Mouse (Mus musculus) liver, embryonic 16.5 days (tissue): ENCODE data around the gene Kcnn1. TPM values are rescaled to one million over a fixed set of nuclear protein-coding genes. Genes with fewer than 3 reads are reported as not detected.
A peak's percentile ranks its signal among the peaks of the same experiment; 100 is the strongest.

Experiments used
- ATAC-seq: fragments of 200-750 bp; cut with Nextera tagmentation; 2 replicates; pipeline ENCODE4 v1.8.0; 2017; ENCODE audit warnings: low read depth, mild to moderate bottlenecking, moderate number of reproducible peaks, moderate library complexity
- H3K27ac ChIP-seq: fragments of 300-500 bp; sonication (generic); 2 replicates; pipeline ENCODE4 v1.5.1; 2014; ENCODE audit warnings: mild to moderate bottlenecking, low read length
- H3K27me3 ChIP-seq: fragments of 300-500 bp; sonication (generic); 2 replicates; pipeline ENCODE4 v1.6.1; 2014; ENCODE audit warnings: low read depth, low read length, mixed read lengths; ENCODE audit not compliant: control insufficient read depth, insufficient read depth
- H3K36me3 ChIP-seq: fragments of 300-500 bp; sonication (generic); 2 replicates; pipeline ENCODE4 v1.6.1; 2014; ENCODE audit warnings: mild to moderate bottlenecking; ENCODE audit not compliant: control insufficient read depth, insufficient read depth
- H3K4me1 ChIP-seq: fragments of 300-500 bp; sonication (generic); 2 replicates; pipeline ENCODE4 v1.6.1; 2014; ENCODE audit warnings: low read depth, low read length, mixed read lengths; ENCODE audit not compliant: control insufficient read depth
- H3K4me2 ChIP-seq: fragments of 300-500 bp; sonication (generic); 2 replicates; pipeline ENCODE4 v1.6.1; 2014; ENCODE audit warnings: low read depth, low read length, mixed read lengths
- H3K4me3 ChIP-seq: fragments of 300-500 bp; sonication (generic); 2 replicates; pipeline ENCODE4 v1.5.1; 2014; ENCODE audit warnings: low read depth, mild to moderate bottlenecking, low read length
- H3K9ac ChIP-seq: fragments of 300-500 bp; sonication (generic); 2 replicates; pipeline ENCODE4 v1.6.1; 2014; ENCODE audit warnings: low read depth, low read length
- H3K9me3 ChIP-seq: fragments of 300-500 bp; sonication (generic); replicated peaks from 2 replicates; pipeline ENCODE4 v1.6.1; 2016; ENCODE audit warnings: low read length; ENCODE audit not compliant: control insufficient read depth
- WGBS: fragments of 180-500 bp; shearing (Covaris S2); extraction: QIAGEN DNeasy Blood & Tissue Kit; methylation state at CpG from one replicate; pipeline ENCODE4 v1.1.7; 2014; ENCODE audit not compliant: insufficient replicate concordance; 5-methylcytosine and 5-hydroxymethylcytosine counted together
- polyA plus RNA-seq: library from polyadenylated mRNA; unstranded; fragments of >200 nt; fragmentation: Nextera tagmentation; extraction: Ambion mirVana; gene quantifications from 2 replicates; pipeline ENCODE4 v1.2.1, GENCODE M21; 2015

Kcnn1 gene
- polyA plus RNA-seq, 1 experiment from 2014 or later: 0.46 TPM

GRCm38 (mm10) chr8:70821399-70821962 is 41.6 kb downstream of the Kcnn1 start:
- 0 out of 2 replicates have a peak overlapping the region, but pooled peaks have one; percentile 3 for H3K9ac ChIP-seq
- H3K4me3 ChIP-seq: no peak overlapping the region
- H3K36me3 ChIP-seq: no peaks in the 10 kb centered on the region
- H3K4me1 ChIP-seq: peaks cover 24% of the 10 kb centered on the region
- ATAC-seq: peak; percentile 40
- H3K27ac ChIP-seq: no peak overlapping the region
- H3K4me2 ChIP-seq: no peak overlapping the region
- H3K9me3 ChIP-seq: no peaks in the 10 kb centered on the region
- peaks cover 8% of the 10 kb centered on the region for H3K27me3 ChIP-seq
- WGBS: 13% methylated on average over 30 of the region's 30 CpGs

GRCm38 (mm10) chr8:70820101-70820935 is 42.7 kb downstream of the Kcnn1 start:
- H3K4me2 ChIP-seq: peak overlapping the region; percentile 31
- peak; percentile 46 for ATAC-seq
- H3K9me3 ChIP-seq: no peaks in the 10 kb centered on the region
- no peaks in the 10 kb centered on the region for H3K36me3 ChIP-seq
- no peak overlapping the region; the same call in 1 of the 2 replicates for H3K4me3 ChIP-seq
- peaks cover 9% of the 10 kb centered on the region for H3K27me3 ChIP-seq
- H3K27ac ChIP-seq: no peak overlapping the region
- WGBS: 15% methylated on average over 31 of the region's 31 CpGs
- H3K9ac ChIP-seq: no peak overlapping the region; the same call in 1 of the 2 replicates
- H3K4me1 ChIP-seq: peaks cover 26% of the 10 kb centered on the region

- Histone ChIP-seq H3K27me3 (peaks cover 9% of the 10 kb centered on the region), H3K9ac (no peak overlapping the region)
- ATAC-seq: peak; percentile 79
Measured at GRCm38 (mm10) chr8:70816679-70817078, 46.4 kb downstream of the Kcnn1 start.

GRCm38 (mm10) chr8:70812885-70813284 is 50.2 kb downstream of the Kcnn1 start:
- Histone ChIP-seq H3K27ac (no peak overlapping the region), H3K9me3 (no peaks in the 10 kb centered on the region), H3K9ac (no peak overlapping the region), H3K4me3 (no peak overlapping the region), H3K36me3 (no peaks in the 10 kb centered on the region), H3K27me3 (peaks cover 13% of the 10 kb centered on the region), H3K4me1 (peaks cover 16% of the 10 kb centered on the region), H3K4me2 (no peak overlapping the region)
- WGBS: 52% methylated on average over 4 of the region's 4 CpGs
- no peak for ATAC-seq

More at GRCm38 (mm10) chr8:70816679-70817078, 46.4 kb downstream of the Kcnn1 start:
- WGBS: 6% methylated on average over 30 of the region's 30 CpGs
- Histone ChIP-seq H3K27ac (no peak overlapping the region), H3K9me3 (no peaks in the 10 kb centered on the region), H3K4me1 (peaks cover 22% of the 10 kb centered on the region), H3K4me2 (peak overlapping the region; percentile 41), H3K4me3 (peak overlapping the region; percentile 20; the same call in 1 of the 2 replicates), H3K36me3 (no peaks in the 10 kb centered on the region)

DNA sequence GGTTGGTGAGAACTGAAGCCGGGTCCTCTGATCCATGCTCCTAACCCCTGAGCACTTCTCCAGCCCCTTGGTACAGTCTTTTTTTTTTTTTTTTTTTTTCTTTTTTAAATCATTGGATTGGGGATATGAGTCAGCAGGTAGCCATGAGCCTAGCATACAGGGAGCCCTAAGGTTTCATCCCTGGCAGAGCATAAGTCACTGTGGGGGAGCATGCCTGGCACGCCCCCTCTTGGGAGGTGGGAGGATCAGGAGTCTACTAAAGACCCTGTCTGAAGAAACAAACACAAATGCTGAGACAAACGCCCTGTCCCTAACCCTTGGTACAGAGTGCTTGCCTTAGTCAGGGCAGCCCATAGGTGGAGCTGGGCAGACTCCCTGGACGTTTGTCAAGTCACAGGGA is 51.0 kb downstream of the Kcnn1 start:
- Histone ChIP-seq H3K9me3 (no peaks in the 10 kb centered on the region), H3K27me3 (peaks cover 10% of the 10 kb centered on the region), H3K27ac (no peak overlapping the region), H3K36me3 (no peaks in the 10 kb centered on the region), H3K4me1 (peaks cover 19% of the 10 kb centered on the region), H3K4me3 (no peak overlapping the region), H3K9ac (no peak overlapping the region), H3K4me2 (no peak overlapping the region)
- 52% methylated on average over 4 of the region's 4 CpGs for WGBS
- no peak for ATAC-seq

GRCm38 (mm10) chr8:70810962-70811680 is 51.9 kb downstream of the Kcnn1 start:
- Histone ChIP-seq H3K27ac (no peak overlapping the region), H3K4me1 (peaks cover 18% of the 10 kb centered on the region), H3K36me3 (no peaks in the 10 kb centered on the region), H3K27me3 (peaks cover 4% of the 10 kb centered on the region; the same call in 1 of the 2 replicates), H3K4me3 (no peak overlapping the region), H3K4me2 (no peak overlapping the region), H3K9me3 (no peaks in the 10 kb centered on the region), H3K9ac (no peak overlapping the region)
- WGBS: 42% methylated on average over 20 of the region's 20 CpGs
- no peak for ATAC-seq

DNA sequence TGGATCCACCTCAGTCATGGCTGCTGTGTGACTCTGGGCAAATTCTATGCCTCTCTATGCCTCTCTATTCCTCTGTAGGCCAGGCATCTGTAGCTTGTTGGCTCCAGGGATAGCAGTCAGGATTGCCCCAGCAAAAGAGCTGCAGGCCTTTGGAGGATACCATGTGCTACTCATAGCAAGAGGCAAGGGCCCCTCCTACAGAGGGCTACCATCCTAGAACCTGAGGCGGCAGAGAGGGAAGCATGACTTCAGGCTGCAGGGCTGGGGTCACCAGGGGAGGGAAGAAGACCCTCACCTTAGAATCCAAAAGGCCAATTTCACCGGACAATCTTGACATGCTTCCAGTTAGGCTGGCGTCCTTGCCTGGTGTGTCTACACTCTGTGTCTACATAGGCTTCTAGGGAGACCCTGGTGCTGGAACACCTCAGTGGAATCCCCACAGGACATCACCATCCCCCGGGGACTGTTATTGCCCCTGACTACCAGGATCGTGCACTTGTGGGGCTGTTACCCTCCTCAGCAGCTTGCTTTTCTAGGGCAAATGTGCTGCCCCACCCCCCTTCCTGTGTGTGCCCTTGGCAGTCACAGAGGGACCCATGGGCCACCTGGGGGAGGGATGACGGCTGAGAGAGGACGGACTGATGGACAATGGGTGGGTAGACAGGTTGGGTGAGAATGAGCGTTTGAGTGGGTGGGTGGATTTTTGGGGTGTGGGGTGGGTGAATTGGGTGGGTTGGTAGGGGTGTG is 53.9 kb downstream of the Kcnn1 start:
- H3K4me1 ChIP-seq: peaks cover 33% of the 10 kb centered on the region
- no peak overlapping the region for H3K4me3 ChIP-seq
- 58% methylated on average over 8 of the region's 8 CpGs for whole genome bisulfite sequencing
- H3K9ac ChIP-seq: no peak overlapping the region
- H3K27me3 ChIP-seq: peaks cover 9% of the 10 kb centered on the region; the same call in 1 of the 2 replicates
- H3K27ac ChIP-seq: no peak overlapping the region
- no peak for ATAC-seq
- H3K36me3 ChIP-seq: no peaks in the 10 kb centered on the region
- no peaks in the 10 kb centered on the region for H3K9me3 ChIP-seq
- H3K4me2 ChIP-seq: no peak overlapping the region

DNA sequence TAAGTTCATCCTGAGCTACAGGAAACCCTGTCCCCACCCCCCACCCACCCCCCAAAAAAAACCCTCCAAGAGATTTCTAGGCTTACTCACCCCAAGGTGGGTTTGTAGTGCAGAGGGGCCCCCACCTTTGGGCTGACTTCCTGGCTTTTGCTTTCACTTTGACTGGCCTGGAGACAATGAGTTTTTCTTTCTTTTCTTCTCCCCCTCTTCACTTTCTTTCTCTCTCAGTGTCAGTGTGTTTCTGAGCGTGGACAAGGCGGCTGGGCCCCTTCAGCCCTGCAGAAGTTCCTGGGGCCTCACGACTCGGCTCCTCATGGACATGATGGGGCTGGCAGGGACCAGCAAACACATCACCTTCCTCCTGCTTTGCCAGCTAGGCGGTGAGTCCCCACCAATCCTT is 54.8 kb downstream of the Kcnn1 start, which contains the start of gene Il12rb1:
TSS of gene Il12rb1 (plus strand) at position 211 of the 400 bp plus-strand sequence.
- no peak for ATAC-seq
- no peak within 1 kb of the TSS for H3K4me3 ChIP-seq
- WGBS: 43% methylated on average over 5 of the region's 5 CpGs
- H3K9ac ChIP-seq: no peak within 1 kb of the TSS
- H3K27me3 ChIP-seq: peaks cover 9% of the 10 kb centered on the region; the same call in 1 of the 2 replicates
- no peak within 1 kb of the TSS; the same call in 1 of the 2 replicates for H3K27ac ChIP-seq
- no peaks in the 10 kb centered on the region for H3K36me3 ChIP-seq
- H3K4me2 ChIP-seq: peak within 1 kb of the TSS; percentile 22; the same call in 1 of the 2 replicates
- H3K9me3 ChIP-seq: no peaks in the 10 kb centered on the region
- H3K4me1 ChIP-seq: peaks cover 42% of the 10 kb centered on the region
